Mouse (Mus musculus) embryonic facial prominence, embryonic 13.5 days (tissue): Measurements from ENCODE around the gene Rasl2-9. TPM values are rescaled to one million over a fixed set of nuclear protein-coding genes. Genes with fewer than 3 reads are reported as not detected.
"Not testable (repeated sequence)": the region's sequence is repeated elsewhere in the genome, so short reads cannot be mapped to it uniquely, and the experiment has no call there.

Source experiments
- ATAC-seq: fragments of 200-750 bp; cut with Nextera tagmentation; 2 replicates; pipeline ENCODE4 v1.8.0; 2017; ENCODE audit warnings: low read depth; ENCODE audit not compliant: insufficient number of reproducible peaks, insufficient read depth, low FRiP score, low TSS enrichment
- H3K27ac ChIP-seq: fragments of 300-500 bp; sonication (generic); 2 replicates; pipeline ENCODE4 v1.5.1; 2015; ENCODE audit warnings: moderate library complexity, mild to moderate bottlenecking, inconsistent platforms
- H3K27me3 ChIP-seq: fragments of 300-500 bp; sonication (generic); 2 replicates; pipeline ENCODE4 v1.6.1; 2015; ENCODE audit warnings: mild to moderate bottlenecking, inconsistent platforms
- H3K36me3 ChIP-seq: fragments of 300-500 bp; sonication (generic); 2 replicates; pipeline ENCODE4 v1.6.1; 2015; ENCODE audit warnings: mild to moderate bottlenecking, inconsistent platforms
- H3K4me1 ChIP-seq: fragments of 300-500 bp; sonication (generic); 2 replicates; pipeline ENCODE4 v1.6.1; 2015; ENCODE audit warnings: inconsistent platforms
- H3K4me2 ChIP-seq: fragments of 300-500 bp; sonication (generic); 2 replicates; pipeline ENCODE4 v1.6.1; 2015; ENCODE audit warnings: moderate library complexity, mild to moderate bottlenecking, inconsistent platforms
- H3K4me3 ChIP-seq: fragments of 300-500 bp; sonication (generic); 2 replicates; pipeline ENCODE4 v1.5.1; 2015; ENCODE audit warnings: mild to moderate bottlenecking, inconsistent platforms
- H3K9ac ChIP-seq: fragments of 300-500 bp; sonication (generic); 2 replicates; pipeline ENCODE4 v1.6.1; 2015; ENCODE audit warnings: mild to moderate bottlenecking, inconsistent platforms
- H3K9me3 ChIP-seq: fragments of 300-500 bp; sonication (generic); 2 replicates; pipeline ENCODE4 v1.6.1; 2016; ENCODE audit warnings: inconsistent platforms
- WGBS: fragments of 180-500 bp; shearing (Covaris S2); methylation state at CpG from one replicate; pipeline ENCODE4 v1.1.7; 2015; ENCODE audit warnings: mixed read lengths; 5-methylcytosine and 5-hydroxymethylcytosine counted together
- microRNA-seq: library from miRNA; unstranded; fragments of <30 nt; microRNA quantifications from one replicate; pipeline ENCODE4, GENCODE M21; 2016
- polyA plus RNA-seq: library from polyadenylated mRNA; unstranded; fragments of >200 nt; fragmentation: Nextera tagmentation; extraction: Ambion mirVana; gene quantifications from 2 replicates; pipeline ENCODE4 v1.2.1, GENCODE M21; 2015

Rasl2-9 gene
- polyA plus RNA-seq, 1 experiment from 2014 or later, result 0.35 TPM

GRCm38 (mm10) chr7:5080010-5080751, 45.6 kb downstream of the Rasl2-9 start, which contains the start of gene Epn1:
Gene Epn1, plus strand, starts transcription at chr7:5080235.
- H3K27ac ChIP-seq, result peak within 1 kb of the TSS; percentile 93
- ATAC-seq, result peak; percentile 91
- H3K4me2 ChIP-seq, result peak within 1 kb of the TSS; percentile 74
- peak within 1 kb of the TSS; percentile 99 for H3K4me3 ChIP-seq
- under 1% methylated on average over 81 of the region's 81 CpGs for WGBS
- peaks cover 52% of the 10 kb centered on the region for H3K36me3 ChIP-seq
- peaks cover 12% of the 10 kb centered on the region for H3K4me1 ChIP-seq
- no peaks in the 10 kb centered on the region for H3K9me3 ChIP-seq
- H3K9ac ChIP-seq, result peak within 1 kb of the TSS; percentile 97
- no peaks in the 10 kb centered on the region for H3K27me3 ChIP-seq

- not testable (repeated sequence) for H3K27me3 ChIP-seq, ATAC-seq, H3K9me3 ChIP-seq
- peak overlapping the region; percentile 97 for H3K9ac ChIP-seq
- peak overlapping the region; percentile 74 for H3K4me2 ChIP-seq
- H3K27ac ChIP-seq, result peak overlapping the region; percentile 93
- H3K36me3 ChIP-seq, result peaks cover 55% of the 10 kb centered on the region
- H3K4me1 ChIP-seq, result peaks cover 12% of the 10 kb centered on the region
- peak overlapping the region; percentile 99 for H3K4me3 ChIP-seq
- WGBS, result 49% methylated on average over 11 of the region's 13 CpGs
These were observed 46.3 kb downstream of the Rasl2-9 start for GRCm38 (mm10) chr7:5079365-5080009.

GRCm38 (mm10) chr7:5076931-5077330, 48.8 kb downstream of the Rasl2-9 start:
- Histone ChIP-seq H3K27ac (no peak overlapping the region), H3K9me3 (no peaks in the 10 kb centered on the region), H3K4me1 (peaks cover 9% of the 10 kb centered on the region), H3K4me2 (no peak overlapping the region), H3K27me3 (no peaks in the 10 kb centered on the region), H3K36me3 (peaks cover 65% of the 10 kb centered on the region), H3K9ac (no peak overlapping the region), H3K4me3 (no peak overlapping the region)
- WGBS, result 81% methylated on average over 2 of the region's 2 CpGs
- no peak for ATAC-seq

- H3K27ac ChIP-seq, result no peak overlapping the region
- H3K4me1 ChIP-seq, result no peaks in the 10 kb centered on the region
- ATAC-seq, result no peak
- H3K9me3 ChIP-seq, result no peaks in the 10 kb centered on the region
- no peak overlapping the region for H3K4me2 ChIP-seq
- H3K36me3 ChIP-seq, result peaks cover 83% of the 10 kb centered on the region
- no peak overlapping the region for H3K9ac ChIP-seq
- WGBS, result 93% methylated on average over 5 of the region's 5 CpGs
- H3K27me3 ChIP-seq, result no peaks in the 10 kb centered on the region
- no peak overlapping the region for H3K4me3 ChIP-seq
These were observed 50.8 kb downstream of the Rasl2-9 start for GRCm38 (mm10) chr7:5074984-5075383.

Small RNA genes within 50 kb of the gene (microRNA-seq; reads per million reads assigned to microRNA genes)
- not detected for gene Gm26217

Other genes with a start within 250 kb of the Rasl2-9 start
- gene Isoc2a, start 248.8 kb downstream of the Rasl2-9 start, polyA plus RNA-seq, result 1.3 TPM in 2 replicates
- gene Gm36210, start 219.4 kb downstream of the Rasl2-9 start, polyA plus RNA-seq, result 0.15 TPM in 1 of 2 replicates, not detected in the other
- 4.3 and 4.8 TPM in 2 replicates for gene Zfp628, start 210.7 kb downstream of the Rasl2-9 start, polyA plus RNA-seq
- 3.3 and 4.6 TPM in 2 replicates for gene Nat14, start 203.9 kb downstream of the Rasl2-9 start, polyA plus RNA-seq
- 0.51 and 0.62 TPM in 2 replicates for gene Ssc5d, start 200.2 kb downstream of the Rasl2-9 start, polyA plus RNA-seq
- gene Sbk2, start 161.5 kb downstream of the Rasl2-9 start, polyA plus RNA-seq, result 0.18 TPM in 1 of 2 replicates, not detected in the other
- 0.08 TPM in 1 of 2 replicates, not detected in the other for gene Sbk3, start 154.8 kb downstream of the Rasl2-9 start, polyA plus RNA-seq
- 38.4 and 42.0 TPM in 2 replicates for gene Zfp579, start 129.8 kb downstream of the Rasl2-9 start, polyA plus RNA-seq
- gene Zfp524, start 111.5 kb downstream of the Rasl2-9 start, polyA plus RNA-seq, result 10.3 and 12.0 TPM in 2 replicates
- gene Fiz1, start 111.3 kb downstream of the Rasl2-9 start, polyA plus RNA-seq, result 45.7 and 47.9 TPM in 2 replicates
- 1.2 TPM in 1 of 2 replicates, not detected in the other for gene Gm44973, start 110.5 kb downstream of the Rasl2-9 start, polyA plus RNA-seq
- 7.7 and 7.9 TPM in 2 replicates for gene Zfp865, start 105.6 kb downstream of the Rasl2-9 start, polyA plus RNA-seq
- gene Ccdc106, start 105.4 kb downstream of the Rasl2-9 start, polyA plus RNA-seq, result 46.1 and 55.4 TPM in 2 replicates
- gene 4632433K11Rik, start 91.8 kb downstream of the Rasl2-9 start, polyA plus RNA-seq, result not detected in 2 replicates
- 5.6 and 5.9 TPM in 2 replicates for gene Zfp784, start 87.5 kb downstream of the Rasl2-9 start, polyA plus RNA-seq
- gene Zfp580, start 74.4 kb downstream of the Rasl2-9 start, polyA plus RNA-seq, result 44.7 and 45.9 TPM in 2 replicates
- gene U2af2, start 63.8 kb downstream of the Rasl2-9 start, polyA plus RNA-seq, result 137 and 155 TPM in 2 replicates
- gene Epn1, start 45.7 kb downstream of the Rasl2-9 start, polyA plus RNA-seq, result 63.8 and 70.5 TPM in 2 replicates
- not detected in 2 replicates for gene Rfpl4, start 9.0 kb downstream of the Rasl2-9 start, polyA plus RNA-seq
- 0.03 TPM in 1 of 2 replicates, not detected in the other for gene Vmn1r55, start 23.7 kb upstream of the Rasl2-9 start, polyA plus RNA-seq
- not detected in 2 replicates for gene Vmn1r56, start 70.8 kb upstream of the Rasl2-9 start, polyA plus RNA-seq
- gene Vmn1r57, start 92.5 kb upstream of the Rasl2-9 start, polyA plus RNA-seq, result not detected in 2 replicates
- gene Gm5065, start 224.6 kb upstream of the Rasl2-9 start, polyA plus RNA-seq, result not detected in 2 replicates
- gene Nlrp2, start 225.1 kb upstream of the Rasl2-9 start, polyA plus RNA-seq, result not detected in 2 replicates